Mouse (Mus musculus): ENCODE data around the gene Tagln2. TPM values are rescaled to one million over a fixed set of nuclear protein-coding genes. Genes with fewer than 3 reads are reported as not detected.

The Tagln2 gene
- polyA plus RNA-seq (2012; fragmentation: generic; extraction: Trizol) = 771 TPM
- long read RNA-seq, experiment 1, transcript Tagln2-201 (5 exons, 716 nt) = minor isoform, 5 of 497 reads
- long read RNA-seq, experiment 1, transcript Tagln2-202 (5 exons, 1,586 nt) = major isoform, 424 of 497 reads
- long read RNA-seq, experiment 1, partial matches to known transcripts = 61 of 497 reads
- long read RNA-seq, experiment 1, other reads (novel, unspliced or antisense) = 7 of 497 reads
- long read RNA-seq, experiment 2, transcript Tagln2-202 (5 exons, 1,586 nt) = major isoform, 1,557 of 1,608 reads
- long read RNA-seq, experiment 2, partial matches to known transcripts = 11 of 1,608 reads
- long read RNA-seq, experiment 2, other reads (novel, unspliced or antisense) = 36 of 1,608 reads

- Histone ChIP-seq H3ac (ENCODE audit: control insufficient read depth, insufficient read length, low read depth) (peak within 1 kb of the TSS; percentile 77), H3K27me3 (ENCODE audit: control insufficient read depth, insufficient read depth, insufficient read length) (no peaks in the 10 kb centered on the region), H3K4me3 (ENCODE audit: insufficient read depth, poor library complexity, severe bottlenecking) (peak within 1 kb of the TSS; percentile 94), H3K36me3 (ENCODE audit: control insufficient read depth, insufficient read depth) (peaks cover 9% of the 10 kb centered on the region), H3K79me3 (ENCODE audit: low read depth) (peaks cover 42% of the 10 kb centered on the region), H3K79me2 (ENCODE audit: control insufficient read depth, insufficient read depth) (peaks cover 50% of the 10 kb centered on the region)
- peak; percentile 11 for TF ChIP-seq MAX (IDR thresholded peaks at IDR 0.05)
- no peak for TF ChIP-seq CEBPB (IDR thresholded peaks at IDR 0.05; ENCODE audit: low read depth)
- peak; percentile 59 for TF ChIP-seq USF1 (IDR thresholded peaks at IDR 0.05; ENCODE audit: low read depth)
Observed at GRCm38 (mm10) chr1:172499765-172500441, at the start of gene Tagln2. Gene Tagln2 (plus strand): TSS chr1:172500047.

GRCm38 (mm10) chr1:172450226-172450625 is 49.6 kb upstream of the Tagln2 start:
- Histone ChIP-seq H3K36me3 (ENCODE audit: control insufficient read depth, insufficient read depth) (no peaks in the 10 kb centered on the region), H3K4me3 (ENCODE audit: insufficient read depth, poor library complexity, severe bottlenecking) (no peak overlapping the region), H3K27me3 (ENCODE audit: control insufficient read depth, insufficient read depth, insufficient read length) (no peaks in the 10 kb centered on the region), H3K79me2 (ENCODE audit: control insufficient read depth, insufficient read depth) (no peaks in the 10 kb centered on the region), H3K79me3 (ENCODE audit: low read depth) (no peaks in the 10 kb centered on the region), H3ac (ENCODE audit: control insufficient read depth, insufficient read length, low read depth) (no peak overlapping the region)
- TF ChIP-seq MYOG (IDR thresholded peaks at IDR 0.05; ENCODE audit: control insufficient read depth, extremely low read depth, insufficient read length) (no peak), USF1 (IDR thresholded peaks at IDR 0.05; ENCODE audit: low read depth) (no peak), CTCF (IDR thresholded peaks at IDR 0.05; ENCODE audit: control insufficient read depth, insufficient read depth, insufficient read length) (no peak)

GRCm38 (mm10) chr1:172450848-172451470 is 48.9 kb upstream of the Tagln2 start:
- no peaks in the 10 kb centered on the region for H3K36me3 ChIP-seq (ENCODE audit: control insufficient read depth, insufficient read depth)
- H3K4me3 ChIP-seq (ENCODE audit: insufficient read depth, poor library complexity, severe bottlenecking) = no peak overlapping the region

GRCm38 (mm10) chr1:172452911-172453310 is 46.9 kb upstream of the Tagln2 start:
- Histone ChIP-seq H3K4me3 (ENCODE audit: insufficient read depth, poor library complexity, severe bottlenecking) (no peak overlapping the region), H3K79me3 (ENCODE audit: low read depth) (no peaks in the 10 kb centered on the region), H3K27me3 (ENCODE audit: control insufficient read depth, insufficient read depth, insufficient read length) (no peaks in the 10 kb centered on the region), H3K79me2 (ENCODE audit: control insufficient read depth, insufficient read depth) (no peaks in the 10 kb centered on the region), H3ac (ENCODE audit: control insufficient read depth, insufficient read length, low read depth) (no peak overlapping the region), H3K36me3 (ENCODE audit: control insufficient read depth, insufficient read depth) (no peaks in the 10 kb centered on the region)
- TF ChIP-seq MYOD1 (IDR thresholded peaks at IDR 0.05; ENCODE audit: control insufficient read depth, insufficient read length, low read depth) (no peak), USF1 (IDR thresholded peaks at IDR 0.05; ENCODE audit: low read depth) (no peak), FOSL1 (IDR thresholded peaks at IDR 0.05; ENCODE audit: insufficient read depth, low read length, poor library complexity, severe bottlenecking) (no peak), CTCF (IDR thresholded peaks at IDR 0.05; ENCODE audit: control insufficient read depth, insufficient read depth, insufficient read length) (no peak), MYOG (IDR thresholded peaks at IDR 0.05; ENCODE audit: control insufficient read depth, extremely low read depth, insufficient read length) (no peak), MAX (IDR thresholded peaks at IDR 0.05) (no peak), CEBPB (IDR thresholded peaks at IDR 0.05; ENCODE audit: low read depth) (no peak)

More at GRCm38 (mm10) chr1:172450848-172451470, 48.9 kb upstream of the Tagln2 start:
- no peak overlapping the region for H3ac ChIP-seq (ENCODE audit: control insufficient read depth, insufficient read length, low read depth)
- TF ChIP-seq CTCF (IDR thresholded peaks at IDR 0.05; ENCODE audit: control insufficient read depth, insufficient read depth, insufficient read length) = no peak
- no peak for TF ChIP-seq MYOG (IDR thresholded peaks at IDR 0.05; ENCODE audit: control insufficient read depth, extremely low read depth, insufficient read length)
- TF ChIP-seq MYOD1 (IDR thresholded peaks at IDR 0.05; ENCODE audit: control insufficient read depth, insufficient read length, low read depth) = no peak
- no peak for TF ChIP-seq FOSL1 (IDR thresholded peaks at IDR 0.05; ENCODE audit: insufficient read depth, low read length, poor library complexity, severe bottlenecking)
- no peak for TF ChIP-seq MAX (IDR thresholded peaks at IDR 0.05)
- no peak for TF ChIP-seq CEBPB (IDR thresholded peaks at IDR 0.05; ENCODE audit: low read depth)
- no peak for TF ChIP-seq USF1 (IDR thresholded peaks at IDR 0.05; ENCODE audit: low read depth)
- H3K79me2 ChIP-seq (ENCODE audit: control insufficient read depth, insufficient read depth) = no peaks in the 10 kb centered on the region
- no peaks in the 10 kb centered on the region for H3K79me3 ChIP-seq (ENCODE audit: low read depth)
- H3K27me3 ChIP-seq (ENCODE audit: control insufficient read depth, insufficient read depth, insufficient read length) = no peaks in the 10 kb centered on the region

GRCm38 (mm10) chr1:172453810-172454209 is 46.0 kb upstream of the Tagln2 start:
- H3K36me3 ChIP-seq (ENCODE audit: control insufficient read depth, insufficient read depth) = no peaks in the 10 kb centered on the region
- TF ChIP-seq FOSL1 (IDR thresholded peaks at IDR 0.05; ENCODE audit: insufficient read depth, low read length, poor library complexity, severe bottlenecking) (no peak), MYOG (IDR thresholded peaks at IDR 0.05; ENCODE audit: control insufficient read depth, extremely low read depth, insufficient read length) (no peak), MAX (IDR thresholded peaks at IDR 0.05) (no peak)
- H3ac ChIP-seq (ENCODE audit: control insufficient read depth, insufficient read length, low read depth) = no peak overlapping the region

More at GRCm38 (mm10) chr1:172453810-172454209, 46.0 kb upstream of the Tagln2 start:
- Histone ChIP-seq H3K4me3 (ENCODE audit: insufficient read depth, poor library complexity, severe bottlenecking) (no peak overlapping the region), H3K27me3 (ENCODE audit: control insufficient read depth, insufficient read depth, insufficient read length) (no peaks in the 10 kb centered on the region), H3K79me3 (ENCODE audit: low read depth) (no peaks in the 10 kb centered on the region), H3K79me2 (ENCODE audit: control insufficient read depth, insufficient read depth) (no peaks in the 10 kb centered on the region)
